Mouse (Mus musculus): ENCODE data around the gene Hopx. TPM values are rescaled to one million over a fixed set of nuclear protein-coding genes. Genes with fewer than 3 reads are reported as not detected.
"Not testable (repeated sequence)": the region's sequence is repeated elsewhere in the genome, so short reads cannot be mapped to it uniquely, and the experiment has no call there.

Hopx gene
- total RNA-seq, 2 experiments from 2014 or later, result 2.6 to 3.3 TPM

DNA sequence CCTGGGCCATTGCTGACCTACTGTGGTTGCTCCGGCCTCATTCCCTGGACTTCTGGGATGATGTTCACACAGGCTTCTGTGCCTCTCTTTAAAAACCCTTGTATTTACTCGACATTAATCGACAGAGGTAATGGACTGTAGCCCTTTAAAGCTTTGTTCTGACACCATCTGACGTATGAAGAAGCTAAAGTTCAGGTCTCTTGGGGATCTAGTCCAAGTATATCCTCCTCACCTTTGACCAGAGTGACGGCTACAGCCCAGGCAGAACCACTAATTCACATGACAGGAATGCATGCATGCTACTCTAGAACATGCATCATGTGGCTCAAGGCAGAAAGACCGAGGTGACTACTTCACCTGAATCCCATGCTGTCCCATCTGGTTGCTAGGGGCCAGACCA, 14.2 kb downstream of the Hopx start:
- DNase-seq (ENCODE audit: low spot score), result no peak

DNA sequence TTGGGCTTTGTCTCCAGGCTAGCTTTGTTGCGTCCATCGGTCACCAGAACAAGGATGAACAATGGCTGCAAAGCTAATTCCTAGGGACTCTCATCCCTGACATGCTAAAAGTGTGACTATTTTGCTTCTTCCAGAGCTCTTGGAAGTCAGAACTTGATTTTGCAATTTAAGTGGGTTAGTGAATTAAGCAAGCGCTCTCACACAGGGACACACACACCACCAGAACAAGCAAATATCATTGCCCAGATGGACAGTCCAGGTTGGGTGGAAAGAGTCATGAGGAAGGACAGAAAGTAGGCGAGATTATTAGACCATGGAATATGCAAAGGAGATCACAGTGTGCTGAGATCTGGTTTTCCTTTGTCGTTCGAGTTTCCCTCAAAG, 14.9 kb downstream of the Hopx start:
- DNase-seq (ENCODE audit: low spot score), result no peak

DNA sequence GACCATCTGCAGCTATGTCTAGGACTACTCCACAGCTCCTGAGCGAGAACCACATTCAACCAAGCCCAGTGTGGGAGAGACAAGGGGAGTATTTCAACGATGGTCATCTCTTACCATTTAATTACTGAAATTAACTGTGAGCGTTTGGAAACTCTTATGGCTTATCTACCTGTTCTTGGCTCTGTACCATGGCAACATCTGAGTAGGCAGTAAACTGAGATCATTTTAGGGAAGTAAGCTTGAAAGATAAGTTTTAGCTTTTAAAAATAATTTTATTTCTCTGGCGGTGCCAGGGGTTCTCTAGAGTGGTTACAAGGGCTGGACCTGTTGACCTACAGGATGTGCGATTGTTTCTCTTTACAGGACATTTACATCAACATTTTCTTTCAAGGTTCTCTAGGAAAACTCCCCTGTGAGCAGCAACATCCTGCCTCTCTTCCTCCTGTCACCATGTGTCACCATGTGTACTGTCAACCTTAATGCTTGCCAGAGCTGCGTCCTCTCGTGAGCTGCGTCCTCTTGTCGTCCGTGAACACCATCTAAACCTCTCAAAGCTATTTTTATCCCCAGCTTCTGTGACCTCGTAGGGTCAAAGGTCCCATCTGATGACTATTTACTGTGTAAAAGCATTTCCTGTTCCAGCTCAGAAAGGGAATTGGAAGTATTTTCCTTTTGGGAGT, 15.5 kb downstream of the Hopx start:
- DNase-seq (ENCODE audit: low spot score), result peak; percentile 18

DNA sequence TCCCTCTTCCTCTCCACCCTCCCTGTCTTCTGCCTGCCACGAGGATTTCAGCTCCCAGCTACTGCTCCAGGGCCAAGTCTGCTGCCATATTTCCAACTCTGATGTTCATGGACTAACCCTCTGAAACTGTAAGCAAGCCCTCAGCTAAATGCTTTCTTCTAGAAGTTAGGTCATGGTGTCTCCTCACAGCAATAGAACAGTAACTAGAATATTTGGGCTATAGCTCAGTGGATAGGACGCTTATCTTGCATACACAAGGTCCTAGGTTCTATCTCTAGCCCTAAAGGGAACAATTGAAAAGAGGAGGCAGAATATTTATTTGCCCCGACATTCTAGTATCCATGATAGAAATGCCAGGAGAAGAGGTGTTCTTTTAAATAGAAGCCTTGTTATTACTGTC, 16.0 kb downstream of the Hopx start:
- no peak for DNase-seq (ENCODE audit: low spot score)

DNA sequence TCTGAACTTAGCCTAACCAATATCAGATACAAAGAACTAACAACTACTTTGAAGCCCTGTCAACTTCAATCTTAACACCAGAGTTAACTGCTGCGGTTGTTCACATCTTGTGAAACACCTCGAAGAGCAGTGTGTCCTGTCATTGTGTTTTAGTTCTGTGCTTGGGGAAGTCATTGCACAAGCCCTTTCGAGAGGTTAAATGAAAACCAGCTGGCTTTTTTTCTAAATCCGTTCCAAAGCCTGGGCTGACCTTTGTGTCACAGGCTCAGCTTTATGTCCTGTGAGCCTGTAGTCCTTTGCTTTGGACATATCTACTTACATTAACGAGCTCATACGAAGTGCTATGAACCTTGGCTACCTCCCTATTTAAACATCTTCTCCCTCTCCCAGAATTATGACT, 17.2 kb downstream of the Hopx start:
- DNase-seq (ENCODE audit: low spot score), result no peak

DNA sequence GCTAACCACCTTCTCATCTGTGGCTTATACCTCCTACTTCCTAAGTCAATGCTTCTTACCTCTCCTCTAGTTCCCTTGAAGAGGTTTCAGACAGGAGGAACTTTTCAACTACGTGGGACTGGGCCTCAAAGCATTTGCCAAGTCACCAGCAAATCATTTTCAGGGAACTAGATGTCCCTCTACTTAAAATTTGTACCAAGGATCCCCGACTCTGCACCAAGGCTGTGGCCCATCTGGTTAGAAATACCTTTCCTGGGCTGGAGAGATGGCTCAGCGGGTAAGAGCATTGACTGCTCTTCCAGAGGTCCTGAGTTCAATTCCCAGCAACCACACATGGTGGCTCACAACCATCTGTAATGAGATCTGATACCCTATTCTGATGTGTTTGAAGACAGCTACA, 18.7 kb downstream of the Hopx start:
- not testable (repeated sequence) for DNase-seq (ENCODE audit: low spot score)

DNA sequence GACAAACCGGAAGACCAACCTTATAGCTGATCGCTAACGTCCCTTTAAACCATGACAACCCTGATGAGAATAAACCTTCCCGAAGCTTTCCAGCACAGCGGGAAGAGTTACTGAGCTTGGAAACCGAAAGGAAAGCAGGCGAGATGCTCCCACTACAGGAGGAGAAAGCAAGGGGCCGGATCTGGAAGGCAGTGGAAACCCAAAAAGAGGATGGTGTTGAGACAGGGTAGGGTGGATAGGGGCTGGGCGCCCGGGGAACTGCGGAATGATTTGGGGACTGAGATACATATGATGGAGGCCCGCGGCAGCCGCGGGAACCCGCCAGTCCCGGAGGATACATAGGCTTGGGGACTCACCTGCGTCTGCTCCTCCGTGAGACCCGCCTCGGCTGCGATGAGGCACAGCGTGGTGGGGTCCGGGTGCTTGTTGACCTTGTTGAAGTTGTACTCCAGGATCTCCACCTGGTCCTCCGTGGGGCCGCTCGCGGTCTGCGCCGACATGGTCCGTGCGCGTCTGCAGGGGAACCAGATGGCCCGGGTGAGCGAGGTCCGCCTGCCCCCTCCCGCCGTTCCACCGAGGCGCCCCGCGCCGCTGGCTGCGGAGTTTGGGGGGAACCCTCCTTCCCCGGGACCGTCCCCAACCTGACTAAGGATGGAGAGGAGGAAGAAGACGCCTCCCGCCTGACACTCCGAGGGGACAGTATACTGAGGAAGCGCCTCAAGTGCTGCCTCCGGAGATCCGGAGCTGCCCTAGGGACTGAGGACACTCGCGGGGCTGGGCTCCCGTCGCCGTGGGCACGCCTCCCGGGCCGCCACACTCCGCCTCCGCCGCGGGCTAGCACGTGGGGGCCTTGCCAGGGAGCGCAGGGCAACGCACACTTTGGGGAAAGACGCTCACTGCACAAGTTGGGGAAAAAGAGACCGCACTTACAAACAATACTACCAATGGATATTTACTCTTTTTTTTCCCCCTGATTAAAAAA, 20.1 kb downstream of the Hopx start:
- peak; percentile 58 for DNase-seq (ENCODE audit: low spot score)

DNA sequence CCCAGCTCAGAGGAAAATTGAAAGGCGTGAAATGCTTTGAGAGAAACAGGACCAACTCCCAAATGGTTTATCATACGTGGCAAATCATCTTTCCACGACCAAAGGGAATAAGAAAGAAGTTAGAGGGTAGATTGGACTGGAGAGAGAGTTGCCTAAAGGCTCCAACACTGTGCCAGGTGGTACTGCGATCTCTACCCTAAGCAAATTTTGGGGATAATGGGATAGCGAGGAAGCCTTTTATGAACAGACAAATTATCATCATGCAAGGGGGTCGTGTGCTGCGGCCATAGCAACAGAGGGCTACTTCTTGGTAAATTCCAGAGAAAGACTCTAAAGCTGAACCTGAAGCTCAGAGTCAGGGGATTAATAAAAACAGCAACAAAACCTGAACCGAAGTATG, 21.0 kb downstream of the Hopx start:
- no peak for DNase-seq (ENCODE audit: low spot score)

DNA sequence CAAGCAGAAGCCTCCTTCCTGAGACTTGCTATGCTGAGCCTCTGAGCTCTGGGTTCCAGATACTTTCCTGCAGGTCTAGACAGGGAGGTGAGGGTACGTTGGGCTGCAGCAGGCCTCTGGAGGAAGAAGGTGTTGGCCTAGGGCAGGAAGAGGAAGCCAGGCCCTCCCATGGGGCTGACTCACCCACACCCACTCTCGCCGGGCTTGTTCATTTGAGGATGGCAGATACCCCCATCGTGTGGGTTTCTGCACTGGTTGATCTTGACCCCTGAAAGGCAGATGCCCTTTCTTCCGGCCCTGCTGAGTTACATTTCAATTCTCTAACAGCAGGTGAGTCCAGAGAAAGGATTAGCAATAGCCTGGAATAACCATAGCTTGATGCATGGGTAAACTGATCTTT, 22.4 kb downstream of the Hopx start:
- no peak for DNase-seq (ENCODE audit: low spot score)

DNA sequence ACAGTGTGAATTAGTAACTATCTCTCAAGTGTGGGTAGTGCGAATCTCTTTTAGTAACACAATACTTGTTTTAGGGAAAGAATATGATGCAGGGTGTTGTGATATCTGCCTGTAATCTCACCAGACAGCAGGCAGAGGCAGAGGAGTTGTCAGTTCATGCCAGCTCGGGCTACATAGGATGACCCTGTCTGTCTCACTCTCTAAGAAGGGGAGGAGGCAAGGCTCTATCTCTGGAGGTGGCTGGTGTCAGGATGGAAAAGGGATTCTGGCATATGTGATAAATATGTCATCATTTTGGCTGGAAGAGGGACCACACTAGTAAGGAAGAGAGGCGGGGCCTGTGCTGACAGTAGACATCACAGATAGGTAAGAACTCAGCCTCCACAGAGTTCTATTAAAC, 23.0 kb downstream of the Hopx start:
- no peak for DNase-seq (ENCODE audit: low spot score)

DNA sequence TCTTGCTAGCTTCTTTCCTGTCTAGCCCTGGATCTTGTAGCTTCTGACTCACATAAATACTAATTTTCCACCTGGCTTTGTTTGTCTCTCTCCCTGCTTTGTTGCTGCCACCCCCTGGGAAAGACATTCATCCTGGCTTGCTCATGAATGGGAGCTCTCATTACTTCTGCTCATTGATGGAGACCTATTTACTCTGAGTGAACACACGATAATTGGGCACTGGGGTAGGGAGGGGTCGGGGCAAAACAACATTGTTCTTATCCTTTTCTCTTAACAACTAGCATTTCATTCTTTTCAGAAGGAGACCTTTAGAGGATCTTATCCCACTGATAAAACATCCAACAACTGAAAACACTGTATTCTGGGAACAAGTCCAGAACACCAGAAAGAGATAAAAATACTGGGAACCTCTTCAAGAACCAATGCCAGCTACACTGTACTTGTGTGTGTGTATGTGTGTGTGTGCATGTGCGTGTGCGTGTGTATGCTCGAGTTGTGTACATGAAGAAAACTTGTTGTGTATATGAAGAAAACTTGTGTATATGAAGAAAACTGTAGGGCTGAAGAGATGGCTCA, 24.3 kb downstream of the Hopx start:
- no peak for DNase-seq (ENCODE audit: low spot score)

DNA sequence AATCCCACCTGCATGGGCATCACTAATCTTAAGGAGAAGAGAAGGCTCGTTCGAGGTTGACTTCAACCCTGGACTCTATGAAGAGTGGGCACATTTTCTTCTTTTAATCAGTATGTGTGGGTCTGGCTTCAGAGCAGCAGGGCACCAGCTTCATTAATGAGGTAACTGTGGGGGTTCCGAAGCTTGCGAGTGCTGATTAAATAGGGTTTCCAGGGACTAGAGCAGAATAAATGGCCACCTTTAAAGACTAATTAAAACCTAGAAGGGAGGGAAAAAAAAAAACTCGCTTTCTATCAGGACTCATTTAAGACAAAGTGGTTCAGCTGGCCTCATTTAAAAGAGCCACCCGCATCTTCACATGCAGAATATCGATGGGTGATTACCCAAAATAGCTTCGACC, 25.0 kb downstream of the Hopx start:
- DNase-seq (ENCODE audit: low spot score), result no peak

DNA sequence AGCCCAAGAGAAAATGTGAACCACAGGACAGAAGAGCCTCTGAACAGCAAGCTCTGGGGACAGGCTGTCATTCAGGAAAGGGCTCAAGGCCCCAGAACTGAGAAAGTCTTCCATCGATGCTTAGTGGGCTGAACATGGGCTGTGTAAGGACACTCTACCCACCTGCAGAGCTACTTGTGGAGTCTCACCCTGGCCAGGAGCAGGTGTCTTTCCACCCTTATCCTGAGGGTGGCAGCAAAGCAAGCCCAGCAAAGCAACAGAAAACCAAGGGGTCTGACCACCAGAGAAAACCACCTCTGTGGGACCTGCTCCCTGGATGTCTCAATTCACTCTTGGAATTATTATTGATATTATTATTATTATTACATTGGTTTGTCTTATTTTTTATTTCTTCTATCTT, 25.6 kb downstream of the Hopx start:
- DNase-seq (ENCODE audit: low spot score), result peak; percentile 50

DNA sequence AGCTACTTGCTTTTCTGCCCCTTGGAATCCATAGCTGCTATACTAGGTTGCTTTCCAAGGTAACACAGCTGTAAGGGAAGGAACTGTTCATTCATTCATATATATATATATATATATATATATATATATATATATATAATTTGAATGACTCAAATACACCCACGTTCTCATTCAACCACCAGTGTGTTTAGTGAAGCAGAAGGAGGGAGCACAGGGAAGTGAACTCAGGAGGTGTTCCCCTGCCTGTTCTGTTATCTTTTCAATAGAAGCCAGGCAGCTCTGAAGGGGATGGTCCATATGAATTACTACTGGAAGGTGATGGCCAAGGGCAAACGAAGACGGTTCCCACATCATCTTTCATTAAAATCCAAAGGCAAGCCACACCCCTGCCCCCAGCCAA, 27.8 kb downstream of the Hopx start:
- DNase-seq (ENCODE audit: low spot score), result no peak

DNA sequence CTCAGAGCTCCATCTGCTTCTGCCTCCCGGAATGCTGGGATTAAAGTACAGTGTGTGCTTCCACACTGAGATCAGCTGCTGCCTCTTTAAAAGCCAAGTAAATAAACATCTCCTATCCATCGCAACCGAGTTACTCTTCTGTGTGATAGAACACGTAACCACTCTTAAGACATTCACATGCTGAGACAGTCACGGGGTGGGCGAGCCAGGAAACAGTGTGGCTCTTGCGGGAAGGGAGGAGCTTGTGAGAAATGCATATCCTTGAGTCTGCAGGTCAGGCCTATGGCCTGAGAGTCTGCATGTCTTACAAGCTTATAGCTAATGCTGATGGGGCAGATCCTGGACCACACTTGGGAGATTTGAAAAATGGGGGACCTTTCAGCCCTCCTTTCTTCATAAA, 28.4 kb downstream of the Hopx start:
- no peak for DNase-seq (ENCODE audit: low spot score)

DNA sequence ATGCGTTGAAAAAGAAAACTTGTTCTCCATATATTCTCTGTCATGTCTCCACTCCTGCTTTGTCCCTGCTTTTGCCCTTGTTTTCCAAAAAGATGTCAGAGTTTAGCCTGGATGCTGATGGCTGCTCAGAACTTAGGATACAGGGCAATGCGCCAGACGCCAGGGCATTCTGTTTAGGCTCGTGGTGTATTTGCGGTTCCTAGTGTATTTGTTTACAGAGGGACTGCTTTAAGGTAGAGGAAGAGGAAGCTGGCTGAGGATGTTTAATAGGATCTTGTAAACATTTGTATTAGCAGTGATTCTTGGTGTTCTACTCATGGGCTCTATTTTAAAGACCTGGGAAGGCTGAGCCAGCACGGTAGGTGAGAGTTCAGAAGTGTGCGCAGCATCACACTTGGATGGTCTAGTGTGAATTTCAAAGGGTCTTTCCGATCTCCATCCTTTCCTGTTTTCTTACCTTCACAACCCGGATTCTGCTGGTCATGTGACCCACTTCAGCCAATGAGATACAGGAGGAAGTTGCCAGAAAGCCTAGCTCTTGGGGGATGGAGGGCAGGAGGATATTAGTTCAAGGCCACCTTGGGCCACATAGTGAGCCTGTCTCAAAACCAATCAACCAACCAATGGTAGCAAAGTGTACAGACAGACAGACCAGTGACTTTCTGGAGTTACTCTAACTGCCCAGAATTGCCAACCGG, 29.0 kb downstream of the Hopx start:
- no peak for DNase-seq (ENCODE audit: low spot score)

DNA sequence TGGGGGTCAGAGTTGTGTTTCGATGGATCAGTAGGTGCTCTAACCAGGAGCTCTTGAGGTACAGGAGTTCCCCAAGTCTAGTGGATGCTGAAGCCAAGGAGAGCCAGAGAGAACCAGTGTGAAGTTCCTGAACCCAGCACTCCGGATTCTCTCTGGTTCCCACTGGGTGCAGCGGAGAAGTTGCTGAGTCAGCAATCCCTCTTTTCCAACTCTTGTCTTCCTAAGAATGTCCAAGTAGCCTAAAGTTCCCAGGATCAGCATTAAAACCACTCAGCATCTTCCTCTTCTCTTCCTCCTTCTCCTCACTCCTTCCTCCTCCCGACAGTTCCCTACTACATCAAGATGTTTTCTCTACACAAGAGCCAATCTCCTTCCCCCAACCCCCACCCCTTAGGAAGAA, 30.5 kb downstream of the Hopx start:
- DNase-seq (ENCODE audit: low spot score), result no peak

DNA sequence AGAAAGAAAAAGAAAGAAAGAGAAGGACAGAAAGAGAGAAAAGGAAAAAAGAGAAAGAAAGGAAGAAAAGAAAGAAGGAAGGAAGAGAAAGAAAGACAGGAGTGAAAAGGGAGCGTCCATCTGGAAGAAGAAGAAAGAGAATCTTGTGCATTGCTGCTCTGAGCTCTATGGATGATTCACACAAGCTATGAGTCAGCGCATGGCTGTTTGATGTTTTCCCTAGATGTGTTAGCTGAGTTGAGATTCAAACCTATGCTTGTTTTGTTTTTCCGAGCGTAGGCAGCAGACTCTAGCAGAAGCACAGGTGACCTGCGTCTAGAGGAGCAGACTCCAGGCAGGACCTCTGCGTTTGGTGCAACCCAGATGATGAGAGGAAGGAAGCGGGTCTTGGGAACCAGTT, 32.2 kb downstream of the Hopx start:
- DNase-seq (ENCODE audit: low spot score), result no peak

DNA sequence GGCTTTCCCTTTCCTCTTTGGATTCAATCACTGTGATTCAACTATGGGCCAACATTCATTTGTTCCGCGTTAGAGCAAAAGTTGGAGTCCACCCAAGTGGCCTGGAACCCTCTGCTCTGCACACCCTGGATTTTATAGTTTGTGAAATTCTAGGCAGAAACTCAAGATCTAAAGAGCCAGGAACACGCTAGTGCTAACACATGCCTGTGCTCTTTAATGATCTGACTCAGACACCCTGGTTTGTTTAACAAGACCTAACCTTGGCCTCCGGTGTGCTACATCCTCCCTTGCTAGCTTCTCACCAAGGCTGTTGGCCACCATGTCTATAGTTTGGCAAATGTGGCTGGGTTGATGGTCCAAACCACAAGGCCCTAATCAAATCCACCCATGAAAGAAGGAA, 34.2 kb downstream of the Hopx start:
- DNase-seq (ENCODE audit: low spot score), result peak; percentile 53

DNA sequence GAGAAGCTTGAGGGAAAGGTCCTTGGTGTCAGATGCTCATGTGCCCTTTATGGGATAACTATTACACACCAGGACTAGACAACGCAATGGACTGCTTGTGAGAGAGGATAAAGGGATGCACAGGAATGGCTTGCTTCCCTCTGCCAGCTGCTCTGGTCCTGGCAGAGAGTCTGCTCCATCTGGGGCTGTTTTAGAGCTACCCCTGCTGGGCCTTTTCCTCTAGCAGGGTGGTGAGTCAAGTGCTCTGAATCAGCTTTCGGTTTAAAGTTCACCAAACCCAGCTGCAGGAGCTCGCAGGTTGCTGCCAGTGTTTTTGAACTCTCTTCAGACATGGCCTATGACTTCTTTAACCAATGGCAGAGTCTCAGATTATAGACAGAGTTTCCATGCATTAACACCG, 39.0 kb downstream of the Hopx start:
- no peak for DNase-seq (ENCODE audit: low spot score)

DNA sequence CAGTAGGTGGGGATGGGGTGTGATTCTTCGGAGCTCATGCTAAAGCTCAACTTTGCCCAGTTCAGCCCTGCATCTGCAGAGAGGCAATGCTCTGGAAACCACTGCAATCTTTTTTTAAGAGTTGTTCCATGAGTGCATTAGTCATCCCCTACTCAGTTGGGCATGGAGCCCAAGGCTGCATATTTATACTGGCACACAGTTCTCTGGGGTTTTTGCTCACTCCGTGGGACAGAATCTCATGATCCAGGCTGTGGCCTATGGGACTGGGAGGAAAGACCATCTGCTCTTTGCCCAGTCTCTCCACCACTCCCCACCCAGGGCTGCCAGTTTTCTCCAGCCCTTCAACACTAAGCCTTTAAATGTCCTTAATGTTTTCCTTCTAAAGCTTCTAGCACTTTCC, 40.0 kb downstream of the Hopx start:
- peak; percentile 35 for DNase-seq (ENCODE audit: low spot score)

DNA sequence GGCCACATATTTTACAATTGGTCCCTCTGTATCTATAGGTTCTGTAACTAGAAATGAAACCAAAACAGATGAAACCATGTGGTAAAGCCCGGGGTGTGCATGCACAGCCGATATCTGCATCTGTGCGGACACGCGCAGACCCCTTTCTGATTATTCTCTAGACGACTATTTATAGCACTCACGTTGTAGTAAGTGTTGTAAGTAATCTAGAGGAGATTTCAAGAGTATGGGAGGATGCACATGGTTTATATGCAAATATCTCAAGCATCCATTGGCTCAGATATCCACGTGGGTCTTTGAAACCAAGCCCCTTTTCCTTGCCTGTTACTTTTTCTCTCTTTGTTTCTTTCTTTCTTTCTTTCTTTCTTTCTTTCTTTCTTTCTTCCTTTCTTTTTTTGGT, 41.1 kb downstream of the Hopx start:
- no peak for DNase-seq (ENCODE audit: low spot score)

All from gastrocnemius, adult 18-20 months (tissue).